Mouse (Mus musculus) spleen, adult 2 months (tissue): ENCODE measurements at regions not wholly inside any gene's neighbourhood (a gene's known extent, or its start where the extent isn't known, plus 50 kb on each side); places are given as distances from the start of the nearest gene placed in this dataset.

Experiments used
- CTCF ChIP-seq: fragments of 200-500 bp; IDR thresholded peaks from 2 replicates; pipeline ENCODE4 v1.5.1; 2011; ENCODE audit warnings: mild to moderate bottlenecking, inconsistent platforms; ENCODE audit not compliant: insufficient read depth, insufficient read length, insufficient replicate concordance; ENCODE audit errors: extremely low read depth
- POLR2A ChIP-seq: fragments of 200-500 bp; IDR thresholded peaks from 2 replicates; pipeline ENCODE4 v1.6.1; 2011; ENCODE audit warnings: low read depth, low read length, inconsistent platforms

- TF ChIP-seq CTCF (no peak), POLR2A (no peak)
Measured at GRCm38 (mm10) chr9:43537121-43537520, 206.7 kb upstream of the Nectin1 start.
